Mouse (Mus musculus): ENCODE data around the gene Smc6.

DNA sequence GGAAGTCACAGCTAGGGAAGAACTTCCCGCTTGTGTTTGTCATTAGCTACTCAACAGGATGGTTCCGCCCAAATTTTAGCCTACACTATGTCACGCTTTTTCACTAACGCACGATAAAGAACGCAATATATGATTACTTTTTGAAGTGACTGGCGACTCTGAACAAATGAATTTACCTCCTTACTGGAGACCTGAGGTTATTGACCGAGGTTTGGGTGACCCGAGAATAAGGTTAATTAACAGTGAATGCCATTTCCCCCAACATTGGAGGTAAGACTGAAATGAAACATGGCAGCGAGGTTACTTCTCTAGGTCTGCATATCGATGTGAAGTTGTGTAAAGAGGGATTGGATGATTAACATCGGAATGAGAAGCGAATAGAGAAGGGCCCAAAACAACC, 791 bp upstream of the Smc6 start:
- TF ChIP-seq CTCF (IDR thresholded peaks at IDR 0.05; ENCODE audit: low read depth, low read length) (no peak), TAL1 (conservative IDR thresholded peaks at IDR 0.05; ENCODE audit: low read depth, low read length) (no peak), GATA2 (IDR thresholded peaks at IDR 0.05; ENCODE audit: borderline replicate concordance, low read depth, low read length) (no peak), GATA1 (IDR thresholded peaks at IDR 0.05; ENCODE audit: borderline replicate concordance, low read length) (no peak), POLR2AphosphoS5 (IDR thresholded peaks at IDR 0.05; ENCODE audit: insufficient replicate concordance, low read depth, low read length) (no peak)
